Mouse (Mus musculus): ENCODE measurements at regions not wholly inside any gene's neighbourhood (a gene's known extent, or its start where the extent isn't known, plus 50 kb on each side); places are given as distances from the start of the nearest gene placed in this dataset.

- no peaks in the 10 kb centered on the region for H3K79me2 ChIP-seq (replicated peaks; ENCODE audit: control insufficient read depth, insufficient read depth, low read length)
- WGBS = 51% methylated on average over 9 of the region's 9 CpGs
- no peak overlapping the region for H3K4me3 ChIP-seq
- 0 out of 2 replicates have a peak, but pooled peaks cover 2% of the 10 kb centered on the region for H3K4me1 ChIP-seq (ENCODE audit: control insufficient read depth, insufficient read depth, low read length)
- no peak overlapping the region for H3K27ac ChIP-seq
- H3K36me3 ChIP-seq (ENCODE audit: control insufficient read depth, insufficient read depth, low read length) = no peaks in the 10 kb centered on the region
- H3K9ac ChIP-seq (ENCODE audit: low read depth, low read length) = no peak overlapping the region
- H3K27me3 ChIP-seq (ENCODE audit: control insufficient read depth, insufficient read depth, low read length) = no peaks in the 10 kb centered on the region
- DNase-seq = peak; percentile 32 to 43
- intact Hi-C loops (cut with DNase I) = no loop called here
- TF ChIP-seq EP300 (IDR thresholded peaks at IDR 0.05; ENCODE audit: insufficient read depth, low read depth, low read length) (no peak), CTCF (IDR thresholded peaks at IDR 0.05) (no peak), POLR2A (IDR thresholded peaks at IDR 0.05; ENCODE audit: insufficient read depth, low read depth, low read length) (no peak)
Measured at GRCm38 (mm10) chr17:48816588-48817324, 115.4 kb upstream of the Lrfn2 start.

- Histone ChIP-seq H3K36me3 (ENCODE audit: control insufficient read depth, insufficient read depth, low read length) (no peaks in the 10 kb centered on the region), H3K9ac (ENCODE audit: low read depth, low read length) (no peak overlapping the region), H3K4me3 (no peak overlapping the region), H3K4me1 (ENCODE audit: control insufficient read depth, insufficient read depth, low read length) (0 out of 2 replicates have a peak, but pooled peaks cover 2% of the 10 kb centered on the region), H3K27ac (no peak overlapping the region), H3K79me2 (replicated peaks; ENCODE audit: control insufficient read depth, insufficient read depth, low read length) (no peaks in the 10 kb centered on the region), H3K27me3 (ENCODE audit: control insufficient read depth, insufficient read depth, low read length) (no peaks in the 10 kb centered on the region)
- no peak for DNase-seq
- no peak for TF ChIP-seq CTCF (IDR thresholded peaks at IDR 0.05)
- no peak for TF ChIP-seq POLR2A (IDR thresholded peaks at IDR 0.05; ENCODE audit: insufficient read depth, low read depth, low read length)
- TF ChIP-seq EP300 (IDR thresholded peaks at IDR 0.05; ENCODE audit: insufficient read depth, low read depth, low read length) = no peak
- intact Hi-C loops (cut with DNase I) = no loop called here
- WGBS = 83% methylated on average over 13 of the region's 13 CpGs
Measured at GRCm38 (mm10) chr17:48817551-48817950, 114.6 kb upstream of the Lrfn2 start.

DNA sequence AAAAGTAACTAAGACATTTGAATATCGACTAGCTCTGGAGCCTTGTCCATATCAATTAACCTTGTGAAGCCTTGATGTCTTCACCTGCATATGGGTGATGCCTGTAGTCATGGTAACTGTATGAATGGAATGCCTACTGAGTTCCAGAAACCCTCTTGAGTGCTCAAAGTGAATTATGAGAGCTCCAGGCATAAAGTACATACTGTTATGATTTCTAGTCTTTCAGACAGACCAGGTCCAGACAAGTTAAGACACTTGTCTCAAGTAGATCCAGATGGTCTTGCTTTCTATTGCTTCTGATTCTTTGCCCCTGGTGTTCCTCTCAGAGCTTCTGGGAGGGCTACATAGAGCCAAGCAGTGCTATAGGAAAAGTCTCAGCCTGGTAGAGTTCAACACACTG, 112.5 kb upstream of the Lrfn2 start:
- H3K27ac ChIP-seq = no peak overlapping the region
- no peaks in the 10 kb centered on the region for H3K36me3 ChIP-seq (ENCODE audit: control insufficient read depth, insufficient read depth, low read length)
- H3K4me3 ChIP-seq = no peak overlapping the region
- H3K4me1 ChIP-seq (ENCODE audit: control insufficient read depth, insufficient read depth, low read length) = 0 out of 2 replicates have a peak, but pooled peaks cover 2% of the 10 kb centered on the region
- TF ChIP-seq POLR2A (IDR thresholded peaks at IDR 0.05; ENCODE audit: insufficient read depth, low read depth, low read length) (no peak), CTCF (IDR thresholded peaks at IDR 0.05) (no peak), EP300 (IDR thresholded peaks at IDR 0.05; ENCODE audit: insufficient read depth, low read depth, low read length) (no peak)
- intact Hi-C loops (cut with DNase I) = no loop called here
- H3K9ac ChIP-seq (ENCODE audit: low read depth, low read length) = no peak overlapping the region
- H3K27me3 ChIP-seq (ENCODE audit: control insufficient read depth, insufficient read depth, low read length) = no peaks in the 10 kb centered on the region
- no peak for DNase-seq
- H3K79me2 ChIP-seq (replicated peaks; ENCODE audit: control insufficient read depth, insufficient read depth, low read length) = no peaks in the 10 kb centered on the region
- 91% methylated on average over 1 of the region's 1 CpGs for WGBS

GRCm38 (mm10) chr17:48822101-48822876, 109.9 kb upstream of the Lrfn2 start:
- H3K27ac ChIP-seq = no peak overlapping the region
- 86% methylated on average over 20 of the region's 20 CpGs for WGBS
- H3K4me3 ChIP-seq = no peak overlapping the region
- H3K36me3 ChIP-seq (ENCODE audit: control insufficient read depth, insufficient read depth, low read length) = no peaks in the 10 kb centered on the region
- no peaks in the 10 kb centered on the region for H3K4me1 ChIP-seq (ENCODE audit: control insufficient read depth, insufficient read depth, low read length)
- DNase-seq = peak in 1 of 2 experiments; percentile 1
- H3K27me3 ChIP-seq (ENCODE audit: control insufficient read depth, insufficient read depth, low read length) = no peaks in the 10 kb centered on the region
- TF ChIP-seq EP300 (IDR thresholded peaks at IDR 0.05; ENCODE audit: insufficient read depth, low read depth, low read length) (no peak), POLR2A (IDR thresholded peaks at IDR 0.05; ENCODE audit: insufficient read depth, low read depth, low read length) (no peak), CTCF (IDR thresholded peaks at IDR 0.05) (no peak)
- intact Hi-C loops (cut with DNase I) = no loop called here
- H3K9ac ChIP-seq (ENCODE audit: low read depth, low read length) = no peak overlapping the region
- no peaks in the 10 kb centered on the region for H3K79me2 ChIP-seq (replicated peaks; ENCODE audit: control insufficient read depth, insufficient read depth, low read length)

DNA sequence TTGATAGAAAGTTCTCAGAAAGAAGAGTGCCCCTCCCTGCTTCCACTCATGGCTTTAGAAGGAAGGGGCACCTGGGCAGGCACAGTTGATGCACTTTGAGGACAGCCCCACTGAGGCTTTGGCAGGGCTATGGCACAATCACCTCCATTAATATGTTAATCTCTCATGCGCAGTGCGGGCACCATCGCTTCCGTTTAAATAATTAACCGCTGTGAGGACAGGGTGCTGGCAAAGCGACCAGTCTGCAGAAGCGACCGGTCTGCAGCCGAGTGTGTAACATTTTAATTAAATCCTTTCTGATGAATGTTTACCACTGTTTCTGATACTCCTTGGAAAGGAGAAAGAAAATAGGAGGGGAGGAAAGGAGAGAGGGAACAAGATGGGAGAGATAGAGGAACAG, 108.3 kb upstream of the Lrfn2 start:
- no peak overlapping the region for H3K27ac ChIP-seq
- H3K27me3 ChIP-seq (ENCODE audit: control insufficient read depth, insufficient read depth, low read length) = no peaks in the 10 kb centered on the region
- H3K79me2 ChIP-seq (replicated peaks; ENCODE audit: control insufficient read depth, insufficient read depth, low read length) = no peaks in the 10 kb centered on the region
- no peaks in the 10 kb centered on the region for H3K4me1 ChIP-seq (ENCODE audit: control insufficient read depth, insufficient read depth, low read length)
- 86% methylated on average over 9 of the region's 9 CpGs for WGBS
- TF ChIP-seq POLR2A (IDR thresholded peaks at IDR 0.05; ENCODE audit: insufficient read depth, low read depth, low read length) (no peak), CTCF (IDR thresholded peaks at IDR 0.05) (no peak), EP300 (IDR thresholded peaks at IDR 0.05; ENCODE audit: insufficient read depth, low read depth, low read length) (no peak)
- H3K36me3 ChIP-seq (ENCODE audit: control insufficient read depth, insufficient read depth, low read length) = no peaks in the 10 kb centered on the region
- DNase-seq = no peak
- no peak overlapping the region for H3K9ac ChIP-seq (ENCODE audit: low read depth, low read length)
- no peak overlapping the region for H3K4me3 ChIP-seq
- intact Hi-C loops (cut with DNase I) = no loop called here

All from heart, adult 2 months (tissue).